Mouse (Mus musculus): Measurements from ENCODE around the gene Olfr13.
"Not testable (repeated sequence)": the region's sequence is repeated elsewhere in the genome, so short reads cannot be mapped to it uniquely, and the experiment has no call there.

Gene Olfr13

GRCm38 (mm10) chr6:43171840-43172239, at the start of gene Olfr13:
Gene Olfr13 (plus strand): TSS chr6:43172140.
- no peak for DNase-seq (ENCODE audit: low spot score in 2 of 2)

- not testable (repeated sequence) for DNase-seq (ENCODE audit: low spot score in 2 of 2)
These were observed 25.7 kb upstream of the Olfr13 start, which contains the start of gene Olfr237-ps1 for GRCm38 (mm10) chr6:43146267-43146666. Gene Olfr237-ps1 (plus strand): TSS chr6:43146567.

- no peak for DNase-seq (ENCODE audit: low spot score in 2 of 2)
These were observed 12.4 kb upstream of the Olfr13 start for GRCm38 (mm10) chr6:43159502-43159901.

GRCm38 (mm10) chr6:43162982-43163381, 9.0 kb upstream of the Olfr13 start, which contains the start of gene Olfr437:
Gene Olfr437 (plus strand): TSS chr6:43163282.
- no peak for DNase-seq (ENCODE audit: low spot score in 2 of 2)

GRCm38 (mm10) chr6:43167246-43167645, 4.7 kb upstream of the Olfr13 start:
- DNase-seq (ENCODE audit: low spot score in 2 of 2): no peak

- DNase-seq (ENCODE audit: low spot score in 2 of 2): no peak
These were observed 6.2 kb downstream of the Olfr13 start for GRCm38 (mm10) chr6:43178129-43178528.

- DNase-seq (ENCODE audit: low spot score in 2 of 2): no peak
These were observed 6.9 kb downstream of the Olfr13 start for GRCm38 (mm10) chr6:43178584-43179501.

- no peak for DNase-seq (ENCODE audit: low spot score in 2 of 2)
These were observed 19.0 kb downstream of the Olfr13 start for GRCm38 (mm10) chr6:43190986-43191385.

GRCm38 (mm10) chr6:43196781-43197180, 24.8 kb downstream of the Olfr13 start, which contains the start of gene Olfr435:
Gene Olfr435 (plus strand): TSS chr6:43197146.
- no peak for DNase-seq (ENCODE audit: low spot score in 2 of 2)

GRCm38 (mm10) chr6:43198094-43198493, 26.2 kb downstream of the Olfr13 start:
- DNase-seq (ENCODE audit: low spot score in 2 of 2): no peak

- DNase-seq (ENCODE audit: low spot score in 2 of 2): no peak
These were observed 30.8 kb downstream of the Olfr13 start for GRCm38 (mm10) chr6:43202786-43203185.

GRCm38 (mm10) chr6:43205355-43205754, 33.4 kb downstream of the Olfr13 start:
- DNase-seq (ENCODE audit: low spot score in 2 of 2): no peak

GRCm38 (mm10) chr6:43212873-43213272, 40.9 kb downstream of the Olfr13 start, which contains the start of gene Olfr434:
Gene Olfr434 (plus strand): TSS chr6:43213021.
- not testable (repeated sequence) for DNase-seq (ENCODE audit: low spot score in 2 of 2)
